Mouse (Mus musculus): Measurements from ENCODE around the gene Gm10160.
A peak's percentile ranks its signal among the peaks of the same experiment; 100 is the strongest.

Gene Gm10160

GRCm38 (mm10) chr7:81855694-81856093 lies at the start of gene Gm10160:
Gm10160 (minus strand) TSS chr7:81855794.
- DNase-seq (ENCODE audit: low spot score in 2 of 2) = no peak

DNA sequence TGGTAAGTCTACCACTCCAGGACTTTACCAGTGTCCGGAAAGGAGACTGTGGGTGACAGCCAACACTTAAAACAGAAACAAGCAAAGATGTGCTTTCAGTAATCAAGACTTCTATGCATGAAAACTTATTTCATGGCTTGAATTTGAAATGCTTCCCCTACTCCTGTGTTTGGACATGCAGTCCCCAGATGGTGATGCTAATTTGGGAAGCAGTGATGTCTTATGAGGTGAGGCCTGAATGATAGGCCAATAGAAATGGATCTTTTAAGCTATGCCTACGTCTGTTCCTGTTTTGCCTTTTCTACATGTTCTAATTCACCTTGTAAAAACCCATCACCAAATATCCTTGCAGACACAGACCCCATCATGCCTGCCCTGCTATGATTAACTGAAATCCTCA lies 49.3 kb upstream of the Gm10160 start:
- DNase-seq (ENCODE audit: low spot score in 2 of 2) = no peak

- DNase-seq (ENCODE audit: low spot score in 2 of 2) = no peak
Observed at GRCm38 (mm10) chr7:81904094-81904493, 48.5 kb upstream of the Gm10160 start.

- DNase-seq (ENCODE audit: low spot score in 2 of 2) = no peak
Observed at GRCm38 (mm10) chr7:81899361-81899760, 43.8 kb upstream of the Gm10160 start.

DNA sequence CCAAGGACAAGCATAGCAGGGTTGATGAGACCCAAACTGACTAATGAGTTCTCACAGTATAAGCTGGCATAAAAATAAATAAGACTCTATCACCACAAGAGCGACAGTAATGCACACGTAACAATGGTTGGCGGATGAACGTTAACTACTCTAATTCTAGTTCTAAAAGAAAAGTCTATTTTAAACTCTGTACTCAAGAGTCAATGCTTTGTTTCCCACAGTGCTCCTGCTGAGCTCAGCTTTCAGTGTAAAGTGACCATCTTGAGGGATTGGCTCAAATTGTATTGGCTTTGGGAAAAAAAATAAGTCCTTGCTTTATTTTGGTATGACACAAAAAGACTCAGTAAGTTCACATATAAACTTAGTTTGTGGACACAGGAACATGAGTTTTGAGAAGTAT lies 29.5 kb upstream of the Gm10160 start:
- DNase-seq (ENCODE audit: low spot score in 2 of 2) = no peak

GRCm38 (mm10) chr7:81881600-81881999 lies 26.0 kb upstream of the Gm10160 start:
- no peak for DNase-seq (ENCODE audit: low spot score in 2 of 2)

DNA sequence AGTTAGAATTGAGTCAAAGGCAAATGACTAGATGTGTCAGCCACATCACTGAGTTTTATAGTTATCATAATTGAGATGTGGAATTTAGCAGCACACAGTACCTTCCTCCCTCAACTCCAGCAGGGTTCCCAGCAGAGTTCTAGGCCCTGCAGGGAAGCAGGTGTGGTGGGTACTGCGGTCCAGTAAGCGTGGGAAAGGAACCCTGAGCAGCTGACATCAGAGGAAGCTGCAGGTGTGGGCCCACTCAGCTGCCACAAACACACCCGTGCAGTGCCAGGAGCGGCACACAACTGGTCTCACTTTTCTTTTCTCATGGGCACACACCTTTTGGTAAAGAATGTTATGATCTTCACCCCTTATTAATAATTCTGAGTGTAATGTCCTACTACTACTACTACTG lies 25.2 kb upstream of the Gm10160 start:
- no peak for DNase-seq (ENCODE audit: low spot score in 2 of 2)

DNA sequence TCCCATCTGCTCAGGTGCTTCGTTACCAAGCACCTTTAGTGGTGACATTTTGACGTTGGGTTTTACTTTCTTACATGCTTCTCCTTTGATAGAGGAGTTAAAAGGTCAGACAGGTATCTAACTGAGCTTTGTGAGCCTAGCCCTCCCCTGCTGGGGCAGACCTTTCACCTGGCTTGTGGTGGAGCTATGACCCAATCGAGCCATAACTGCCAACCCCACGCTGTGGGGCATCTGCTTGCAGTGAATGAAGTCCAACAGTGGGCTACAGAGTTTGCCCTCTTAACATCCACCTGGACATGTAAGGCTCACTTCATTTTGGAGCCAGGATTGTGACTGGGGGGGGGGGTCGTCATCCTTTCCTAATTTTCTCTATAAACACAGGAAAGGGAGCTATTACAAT lies 24.7 kb upstream of the Gm10160 start:
- DNase-seq (ENCODE audit: low spot score in 2 of 2) = no peak

DNA sequence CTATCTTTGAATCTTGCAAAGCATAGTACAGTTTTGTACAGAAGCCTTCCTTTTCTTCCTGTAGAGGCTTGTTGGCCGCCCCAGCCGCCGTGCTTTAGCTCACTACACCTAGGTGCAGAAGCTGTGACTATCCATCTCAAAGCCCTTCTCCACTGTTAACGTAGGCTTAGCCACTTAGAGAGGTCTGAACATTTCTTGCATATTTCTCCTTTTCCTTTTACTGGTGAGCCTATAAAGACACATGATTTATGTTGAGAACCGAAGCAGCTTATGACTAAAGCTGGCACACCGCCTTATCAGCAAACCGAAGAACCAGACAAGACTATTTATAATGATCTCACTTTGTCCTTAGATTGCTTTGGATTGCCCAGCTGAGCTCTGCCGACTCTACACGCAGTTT lies 19.8 kb upstream of the Gm10160 start:
- peak in 1 of 2 experiments; percentile 55 for DNase-seq (ENCODE audit: low spot score in 2 of 2)

DNA sequence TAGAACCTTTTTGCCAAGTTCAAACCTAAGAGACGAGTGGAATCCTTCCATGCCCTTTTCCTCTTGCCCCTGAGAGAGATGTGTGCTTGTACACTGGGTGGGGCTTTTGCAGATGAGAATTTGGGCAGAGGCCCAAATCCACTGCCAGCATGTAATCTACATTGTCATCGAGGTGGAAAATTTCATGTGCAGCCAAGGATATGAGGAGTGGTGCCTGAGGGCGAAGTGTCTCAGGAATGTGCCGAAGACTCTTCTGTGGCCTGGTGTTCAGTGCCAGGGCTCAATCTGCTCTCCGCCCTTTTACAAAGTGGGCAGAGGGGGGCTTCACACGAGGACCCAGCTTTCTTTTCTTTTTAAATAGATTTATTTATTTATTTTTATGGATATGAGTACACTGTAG lies 19.0 kb upstream of the Gm10160 start:
- no peak for DNase-seq (ENCODE audit: low spot score in 2 of 2)

GRCm38 (mm10) chr7:81873807-81874206 lies 18.2 kb upstream of the Gm10160 start:
- DNase-seq (ENCODE audit: low spot score in 2 of 2) = no peak

GRCm38 (mm10) chr7:81872493-81873013 lies 17.0 kb upstream of the Gm10160 start:
- DNase-seq (ENCODE audit: low spot score in 2 of 2) = no peak

GRCm38 (mm10) chr7:81868158-81868557 lies 12.6 kb upstream of the Gm10160 start:
- DNase-seq (ENCODE audit: low spot score in 2 of 2) = peak in 1 of 2 experiments; percentile 62

DNA sequence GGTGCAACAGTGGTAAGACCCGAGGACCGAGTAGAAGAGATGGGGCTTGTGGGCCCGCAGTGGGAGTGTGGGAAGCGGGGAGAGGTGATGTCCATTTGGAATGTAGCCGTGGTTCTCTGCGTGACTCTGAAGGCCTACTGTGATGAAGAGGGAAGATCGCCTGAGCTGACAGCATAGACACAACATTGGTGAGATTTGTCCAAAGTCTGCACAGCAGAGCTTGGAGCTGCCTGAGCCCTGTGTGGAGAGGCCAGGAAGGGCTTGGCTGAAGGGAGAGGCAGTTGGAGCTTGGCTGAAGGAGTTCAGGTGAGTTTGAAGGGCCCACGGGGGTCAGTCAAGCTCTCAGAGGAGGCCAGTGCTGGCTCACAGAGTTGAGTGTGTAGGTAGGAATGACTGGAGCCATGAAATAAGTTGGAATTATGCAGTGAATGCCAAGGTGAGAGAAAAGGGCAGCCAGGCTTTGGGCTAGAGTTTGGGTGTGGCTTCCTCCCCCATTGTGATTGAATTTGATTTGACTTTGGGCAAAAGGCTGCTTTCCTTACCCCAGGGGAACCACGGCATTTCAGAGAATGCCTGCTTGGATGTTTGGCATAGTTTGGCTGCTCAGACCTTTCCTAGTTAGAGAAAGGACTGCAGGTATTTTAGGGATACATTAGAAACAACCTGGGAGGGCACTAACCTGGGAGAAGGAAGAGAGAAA lies 11.8 kb upstream of the Gm10160 start:
- no peak for DNase-seq (ENCODE audit: low spot score in 2 of 2)

DNA sequence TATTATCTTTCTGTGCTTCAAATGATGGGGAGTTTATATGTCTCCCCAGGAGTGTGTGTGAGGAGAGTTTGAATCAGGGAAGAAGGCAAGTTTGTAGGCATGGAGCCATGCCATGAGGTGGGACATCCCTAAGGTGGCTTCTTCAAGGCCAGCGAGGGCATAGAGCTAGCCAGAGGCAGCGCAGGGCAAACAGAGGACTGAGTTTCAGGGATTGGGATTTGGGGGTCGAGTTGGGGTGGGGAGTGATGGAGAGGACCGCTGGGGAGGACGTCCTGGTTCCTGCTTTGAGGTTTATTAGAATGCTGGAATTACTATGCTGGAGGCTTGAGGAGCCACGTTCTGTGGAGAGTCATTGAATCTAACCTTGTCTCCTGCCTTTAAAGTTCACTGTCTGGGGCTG lies 10.3 kb upstream of the Gm10160 start:
- DNase-seq (ENCODE audit: low spot score in 2 of 2) = no peak

- DNase-seq (ENCODE audit: low spot score in 2 of 2) = no peak
Observed at GRCm38 (mm10) chr7:81864552-81864951, 9.0 kb upstream of the Gm10160 start.

GRCm38 (mm10) chr7:81862587-81863583 lies 7.3 kb upstream of the Gm10160 start:
- DNase-seq (ENCODE audit: low spot score in 2 of 2) = no peak

DNA sequence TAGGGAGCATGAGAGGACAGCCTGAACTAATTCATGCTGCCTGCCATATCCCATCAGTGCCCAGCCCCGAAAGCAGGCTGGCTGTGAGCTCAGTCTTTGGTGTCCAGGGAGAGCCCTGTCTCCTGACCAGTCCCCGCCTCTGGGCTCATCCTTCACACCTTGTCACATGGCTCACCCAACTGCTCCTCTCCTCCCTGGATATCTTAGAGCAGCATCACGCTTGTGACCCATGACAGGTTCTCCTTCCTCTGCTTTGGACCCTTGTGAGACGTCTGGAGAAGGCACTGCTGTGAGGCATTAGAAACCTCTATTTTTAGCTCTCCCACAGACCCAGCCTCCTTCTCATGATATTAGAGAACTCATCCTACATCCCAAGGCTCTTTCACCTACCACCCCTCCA lies 6.3 kb upstream of the Gm10160 start:
- no peak for DNase-seq (ENCODE audit: low spot score in 2 of 2)

GRCm38 (mm10) chr7:81861461-81861860 lies 5.9 kb upstream of the Gm10160 start:
- DNase-seq (ENCODE audit: low spot score in 2 of 2) = no peak

DNA sequence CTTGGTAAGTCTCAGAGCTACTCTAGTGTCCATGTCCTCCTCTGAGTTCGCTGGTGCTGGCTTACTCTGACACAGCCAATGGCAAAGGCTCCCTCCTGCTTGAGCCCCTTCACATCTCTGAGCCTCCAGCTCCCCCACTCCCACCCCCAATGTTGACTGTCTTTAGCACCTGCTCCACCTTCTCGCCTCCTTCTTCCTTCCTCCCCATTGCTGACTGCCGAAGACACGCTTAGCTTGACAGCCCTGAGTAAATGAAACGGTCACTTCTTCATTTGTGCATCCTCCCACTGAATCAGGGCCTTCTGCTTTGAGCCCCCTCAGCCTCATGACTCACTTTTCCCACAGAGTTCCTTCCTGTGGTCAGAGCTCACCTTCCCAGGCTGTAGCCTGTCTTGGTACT lies 5.4 kb upstream of the Gm10160 start:
- DNase-seq (ENCODE audit: low spot score in 2 of 2) = no peak

GRCm38 (mm10) chr7:81860071-81860470 lies 4.5 kb upstream of the Gm10160 start:
- DNase-seq (ENCODE audit: low spot score in 2 of 2) = peak; percentile 44 to 48

DNA sequence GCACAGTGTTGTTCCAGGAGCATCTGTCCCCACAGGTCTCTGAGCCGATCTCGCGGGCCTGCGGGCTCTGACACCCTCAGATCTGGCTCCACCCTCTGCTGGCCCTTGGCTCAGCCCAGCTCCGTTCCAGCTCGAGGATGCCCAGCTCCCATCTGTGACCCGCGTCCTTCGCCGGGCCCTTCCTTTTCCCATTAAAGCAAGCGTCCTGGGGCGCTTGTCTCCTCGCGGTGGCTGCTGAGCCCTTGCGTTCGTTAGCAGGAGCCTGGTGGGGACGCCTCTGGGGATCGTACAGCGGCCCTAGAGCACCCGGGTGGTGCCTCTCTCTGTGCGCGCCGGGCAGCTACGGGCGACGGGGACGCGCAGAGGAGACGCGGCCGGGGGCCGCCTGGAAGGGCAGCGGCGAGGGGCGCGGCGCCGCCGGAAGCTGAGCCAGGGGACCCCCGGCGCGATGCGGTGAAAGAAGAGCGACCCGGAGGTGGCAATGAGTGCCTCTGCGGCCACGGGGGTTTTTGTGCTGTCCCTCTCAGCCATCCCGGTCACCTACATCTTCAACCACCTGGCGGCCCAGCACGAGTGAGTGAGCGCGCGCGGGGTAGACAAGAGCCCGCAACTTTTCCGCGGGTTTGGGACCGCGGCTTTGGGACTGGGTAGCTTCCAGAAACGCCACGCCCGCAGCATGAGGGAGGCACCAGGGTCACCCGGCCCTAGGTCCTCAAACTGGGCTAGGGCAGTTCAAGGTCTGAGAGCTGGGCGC lies 3.6 kb upstream of the Gm10160 start, which contains the start of gene Tm6sf1:
Gene Tm6sf1 (plus strand): TSS at position 34 of the 754 bp plus-strand sequence.
- no peak for DNase-seq (ENCODE audit: low spot score in 2 of 2)
